ENCODE assay signal across 10 mouse cellular contexts in genomic region chr1:135158633-135159032, GRCm38 (mm10). TPM values are rescaled to one million over a fixed set of nuclear protein-coding genes. Genes with fewer than 3 reads are reported as not detected.
A peak's percentile ranks its signal among the peaks of the same experiment; 100 is the strongest.
DNase-seq lines count a peak whose midpoint lies in the region; ATAC-seq and TF ChIP-seq lines count a peak whose summit lies in the region.
"Had no signal": no experiment of that assay in that cellular context is flagged by ENCODE, and none has a peak within 500 bp of the region (broad histone marks: within the 10 kb centered on the region; RNA-seq: fewer than 3 reads in every experiment).

No protein-coding gene starts in this region.

- H3K36me3 ChIP-seq in hindbrain, embryonic 13.5 days, result peaks cover 21% of the 10 kb centered on the region
- H3K36me3 ChIP-seq in limb, embryonic 13.5 days, result peaks cover 22% of the 10 kb centered on the region

- peak overlapping the region; percentile 87 for H3K27ac ChIP-seq in hindbrain, embryonic 13.5 days
- H3K27ac ChIP-seq in limb, embryonic 13.5 days, result peak overlapping the region; percentile 8; the same call in 1 of the 2 replicates

- H3K9ac ChIP-seq in hindbrain, embryonic 13.5 days, result no peak overlapping the region
- 0 out of 2 replicates have a peak overlapping the region, but pooled peaks have one; percentile 39 for H3K9ac ChIP-seq in limb, embryonic 13.5 days

- no peak overlapping the region for H3K4me2 ChIP-seq in hindbrain, embryonic 13.5 days
- H3K4me2 ChIP-seq in limb, embryonic 13.5 days (replicated peaks), result no peak overlapping the region

- H3K4me3 ChIP-seq in hindbrain, embryonic 13.5 days, result no peak overlapping the region
- no peak overlapping the region for H3K4me3 ChIP-seq in limb, embryonic 13.5 days

- H3K27me3 ChIP-seq in hindbrain, embryonic 13.5 days, result no peaks in the 10 kb centered on the region
- no peaks in the 10 kb centered on the region for H3K27me3 ChIP-seq in limb, embryonic 13.5 days

- peaks cover 23% of the 10 kb centered on the region for H3K4me1 ChIP-seq in hindbrain, embryonic 13.5 days (replicated peaks)
- peaks cover 27% of the 10 kb centered on the region for H3K4me1 ChIP-seq in limb, embryonic 13.5 days

- no peaks in the 10 kb centered on the region for H3K9me3 ChIP-seq in hindbrain, embryonic 13.5 days
- H3K9me3 ChIP-seq in limb, embryonic 13.5 days, result no peaks in the 10 kb centered on the region

- 45% methylated on average over 5 of the region's 5 CpGs for whole genome bisulfite sequencing in hindbrain, embryonic 13.5 days
- WGBS in limb, embryonic 13.5 days, result 70% methylated on average over 5 of the region's 5 CpGs

- ATAC-seq in hindbrain, embryonic 13.5 days (ENCODE audit: low FRiP score), result peak; percentile 76
- ATAC-seq in limb, embryonic 13.5 days (ENCODE audit: low FRiP score, low read depth), result no peak
- no peak for ATAC-seq in granulocyte monocyte progenitor cell, adult 5-6 weeks (replicated peaks; ENCODE audit: poor library complexity, severe bottlenecking)

- TF ChIP-seq CTCF in brain, embryonic 14.5 days (IDR thresholded peaks at IDR 0.05; ENCODE audit: borderline replicate concordance, extremely low read depth, insufficient read depth, insufficient read length), result no peak

- DNase-seq in brain, adult 2 months (ENCODE audit: low read depth, low spot score), result peak; percentile 74
- DNase-seq in brain, embryonic 14.5 days (ENCODE audit: low read depth), result peak; percentile 95
- DNase-seq in adrenal gland, adult 18-20 months (ENCODE audit: low spot score in 2 of 2), result no peak
- DNase-seq in heart, adult 9 months (ENCODE audit: low spot score in 2 of 2), result no peak
- DNase-seq: heart, postnatal 4 days; liver had no signal

- TF ChIP-seq POLR2A in brain, embryonic 14.5 days (IDR thresholded peaks at IDR 0.05; ENCODE audit: borderline replicate concordance, extremely low read depth, insufficient read depth, insufficient read length, poor library complexity, severe bottlenecking), result no peak

RNA-seq across cellular contexts. Expression of gene Gpr37l1, which starts 8.8 kb away (rescaled TPM):
- 0.35 and 0.46 TPM in 2 replicates for polyA plus RNA-seq in brain, embryonic 14.5 days (2012; rRNA removed)
- polyA plus RNA-seq in hindbrain, embryonic 13.5 days (2015; fragmentation: Nextera tagmentation; extraction: Ambion mirVana), result 0.35 and 0.41 TPM in 2 replicates
- polyA plus RNA-seq in limb, embryonic 13.5 days (2015; fragmentation: Nextera tagmentation; extraction: Ambion mirVana), result 0.06 TPM in 1 of 2 replicates, not detected in the other
- total RNA-seq in adrenal gland, adult 18-20 months (2021), result 1 to 10 TPM in 1 of 2 experiments, under 1 TPM in 1; 0.86 to 1.6 TPM
- total RNA-seq in granulocyte monocyte progenitor cell, adult 5-6 weeks (2014; fragmentation: Nextera tagmentation), result not detected in 2 replicates
- total RNA-seq in granulocyte monocyte progenitor cell, adult 5-6 weeks (2017), result not detected in 2 replicates
- total RNA-seq: megakaryocyte progenitor cell, adult 5-6 weeks had no signal

RNA-seq across cellular contexts. Expression of gene Arl8a, which starts 12.0 kb away (rescaled TPM):
- polyA plus RNA-seq in brain, embryonic 14.5 days (2012; rRNA removed), result 333 and 385 TPM in 2 replicates
- polyA plus RNA-seq in hindbrain, embryonic 13.5 days (2015; fragmentation: Nextera tagmentation; extraction: Ambion mirVana), result 284 and 285 TPM in 2 replicates
- 61.8 and 67.1 TPM in 2 replicates for polyA plus RNA-seq in limb, embryonic 13.5 days (2015; fragmentation: Nextera tagmentation; extraction: Ambion mirVana)
- 10 to 100 TPM; 54.1 to 54.7 TPM for total RNA-seq in adrenal gland, adult 18-20 months (2021)
- 35.6 and 48.5 TPM in 2 replicates for total RNA-seq in granulocyte monocyte progenitor cell, adult 5-6 weeks (2014; fragmentation: Nextera tagmentation)
- total RNA-seq in granulocyte monocyte progenitor cell, adult 5-6 weeks (2017), result 18.3 and 20.3 TPM in 2 replicates

RNA-seq across cellular contexts. Expression of gene Ptpn7, which starts 26.1 kb away (rescaled TPM):
- 0.45 and 0.46 TPM in 2 replicates for polyA plus RNA-seq in brain, embryonic 14.5 days (2012; rRNA removed)
- polyA plus RNA-seq in hindbrain, embryonic 13.5 days (2015; fragmentation: Nextera tagmentation; extraction: Ambion mirVana), result 0.62 and 0.88 TPM in 2 replicates
- 2.3 TPM in 2 replicates for polyA plus RNA-seq in limb, embryonic 13.5 days (2015; fragmentation: Nextera tagmentation; extraction: Ambion mirVana)
- total RNA-seq in adrenal gland, adult 18-20 months (2021), result 1 to 10 TPM in 1 of 2 experiments, under 1 TPM in 1; 0.96 to 1.2 TPM
- 133 and 146 TPM in 2 replicates for total RNA-seq in granulocyte monocyte progenitor cell, adult 5-6 weeks (2014; fragmentation: Nextera tagmentation)
- total RNA-seq in granulocyte monocyte progenitor cell, adult 5-6 weeks (2017), result 101 and 112 TPM in 2 replicates

RNA-seq across cellular contexts. Expression of gene Lgr6, which starts 53.6 kb away (rescaled TPM):
- 0.38 and 0.63 TPM in 2 replicates for polyA plus RNA-seq in brain, embryonic 14.5 days (2012; rRNA removed)
- 0.47 and 0.92 TPM in 2 replicates for polyA plus RNA-seq in hindbrain, embryonic 13.5 days (2015; fragmentation: Nextera tagmentation; extraction: Ambion mirVana)
- polyA plus RNA-seq in limb, embryonic 13.5 days (2015; fragmentation: Nextera tagmentation; extraction: Ambion mirVana), result 2.7 and 2.8 TPM in 2 replicates
- 1 to 10 TPM; 2.1 to 5.2 TPM for total RNA-seq in adrenal gland, adult 18-20 months (2021)
- total RNA-seq in granulocyte monocyte progenitor cell, adult 5-6 weeks (2014; fragmentation: Nextera tagmentation), result not detected in 2 replicates
- total RNA-seq in granulocyte monocyte progenitor cell, adult 5-6 weeks (2017), result 0.04 TPM in 1 of 2 replicates, not detected in the other

Comparison
In these comparisons a context has a peak if more than half of its experiments do, and no peak if none do; other contexts are left out.
1. DNase-seq: peak in brain, adult 2 months (single experiment) and brain, embryonic 14.5 days (single experiment); none in adrenal gland, adult 18-20 months (0 of 2) and heart, adult 9 months (0 of 2).